Mouse (Mus musculus): ENCODE data around the gene Dennd1c.

GRCm38 (mm10) chr17:57081234-57081842, 3.0 kb upstream of the Dennd1c start:
- no peak for TF ChIP-seq GATA1 (IDR thresholded peaks at IDR 0.05; ENCODE audit: low read length)
- TF ChIP-seq TAL1 (IDR thresholded peaks at IDR 0.05; ENCODE audit: low read length), result no peak
